Mouse (Mus musculus) brain, adult 2 months (tissue): Measurements from ENCODE around the gene Mrpl47.
A peak's percentile ranks its signal among the peaks of the same experiment; 100 is the strongest.
"Not testable (repeated sequence)": the region's sequence is repeated elsewhere in the genome, so short reads cannot be mapped to it uniquely, and the experiment has no call there.

Source experiments
- DNase-seq: peaks from one replicate; pipeline ENCODE4 v3.0.0; 2011; ENCODE audit warnings: low read depth, low spot score

Gene Mrpl47

GRCm38 (mm10) chr3:32708052-32708367, 29.4 kb downstream of the Mrpl47 start:
- no peak for DNase-seq

- DNase-seq = not testable (repeated sequence)
Observed at GRCm38 (mm10) chr3:32705647-32706348, 31.6 kb downstream of the Mrpl47 start, which contains the start of gene Actl6a. TSS of gene Actl6a (plus strand) at chr3:32706298.

GRCm38 (mm10) chr3:32704632-32705031, 32.8 kb downstream of the Mrpl47 start:
- DNase-seq = not testable (repeated sequence)

- not testable (repeated sequence) for DNase-seq
Observed at GRCm38 (mm10) chr3:32704021-32704420, 33.4 kb downstream of the Mrpl47 start.

GRCm38 (mm10) chr3:32698228-32698863, 39.1 kb downstream of the Mrpl47 start:
- peak; percentile 95 for DNase-seq

- DNase-seq = no peak
Observed at GRCm38 (mm10) chr3:32695583-32695980, 41.8 kb downstream of the Mrpl47 start.

GRCm38 (mm10) chr3:32694737-32695582, 42.4 kb downstream of the Mrpl47 start:
- DNase-seq = peak; percentile 24

- peak; percentile 54 for DNase-seq
Observed at GRCm38 (mm10) chr3:32694211-32694610, 43.2 kb downstream of the Mrpl47 start.

- DNase-seq = no peak
Observed at GRCm38 (mm10) chr3:32691841-32692240, 45.6 kb downstream of the Mrpl47 start.

- DNase-seq = no peak
Observed at GRCm38 (mm10) chr3:32690901-32691300, 46.5 kb downstream of the Mrpl47 start.

GRCm38 (mm10) chr3:32690008-32690407, 47.4 kb downstream of the Mrpl47 start:
- no peak for DNase-seq

- DNase-seq = no peak
Observed at GRCm38 (mm10) chr3:32689567-32689999, 47.8 kb downstream of the Mrpl47 start.

GRCm38 (mm10) chr3:32687156-32687555, 50.2 kb downstream of the Mrpl47 start:
- no peak for DNase-seq

- DNase-seq = no peak
Observed at GRCm38 (mm10) chr3:32686537-32686936, 50.9 kb downstream of the Mrpl47 start.

GRCm38 (mm10) chr3:32684631-32685030, 52.8 kb downstream of the Mrpl47 start:
- DNase-seq = no peak

GRCm38 (mm10) chr3:32682910-32683531, 54.4 kb downstream of the Mrpl47 start:
- DNase-seq = no peak

GRCm38 (mm10) chr3:32676393-32676792, 61.0 kb downstream of the Mrpl47 start:
- no peak for DNase-seq
